Mouse (Mus musculus) cortical plate, adult 2 months (tissue): ENCODE measurements at regions not wholly inside any gene's neighbourhood (a gene's known extent, or its start where the extent isn't known, plus 50 kb on each side); places are given as distances from the start of the nearest gene placed in this dataset.

Source experiments
- H3K27ac ChIP-seq: fragments of 200-500 bp; 2 replicates; pipeline ENCODE4 v1.5.1; 2012; ENCODE audit warnings: low read length, control low read depth, inconsistent platforms; ENCODE audit not compliant: insufficient read depth
- H3K4me1 ChIP-seq: fragments of 200-500 bp; 2 replicates; pipeline ENCODE4 v1.6.1; 2011; ENCODE audit warnings: low read length; ENCODE audit not compliant: control insufficient read depth, insufficient read depth
- H3K4me3 ChIP-seq: fragments of 200-500 bp; 2 replicates; pipeline ENCODE4 v1.5.1; 2011; ENCODE audit warnings: mild to moderate bottlenecking, low read length, control low read depth; ENCODE audit not compliant: insufficient read depth
- CTCF ChIP-seq: fragments of 200-500 bp; IDR thresholded peaks from 2 replicates; pipeline ENCODE4 v1.5.1; 2011; ENCODE audit warnings: mild to moderate bottlenecking, control low read depth, low read length; ENCODE audit not compliant: insufficient read depth; ENCODE audit errors: extremely low read depth
- POLR2A ChIP-seq: fragments of 200-500 bp; IDR thresholded peaks from 2 replicates; pipeline ENCODE4 v1.6.1; 2011; ENCODE audit warnings: mild to moderate bottlenecking, low read length, control low read depth; ENCODE audit not compliant: insufficient read depth; ENCODE audit errors: extremely low read depth

DNA sequence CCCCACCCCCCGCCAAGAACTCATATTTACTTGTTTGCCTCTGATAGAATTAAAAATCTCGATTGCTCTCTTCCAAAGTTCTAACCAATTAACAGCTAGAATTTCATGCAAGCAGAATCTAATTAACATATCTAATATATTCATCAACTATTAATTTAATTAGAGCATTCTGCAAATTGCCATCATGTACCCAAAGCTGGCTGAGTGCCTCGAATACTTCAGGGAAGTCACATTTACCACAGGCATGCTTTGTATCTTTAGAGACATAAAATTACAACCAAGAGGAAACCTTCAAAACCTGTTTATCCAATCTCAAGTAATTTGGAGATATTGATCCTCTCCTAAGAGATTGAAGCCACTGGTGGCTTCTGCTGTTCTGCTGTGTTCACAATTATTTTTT lies 401.6 kb upstream of the Nmur2 start:
- TF ChIP-seq POLR2A (no peak), CTCF (no peak)
- Histone ChIP-seq H3K4me1 (no peaks in the 10 kb centered on the region), H3K27ac (no peak overlapping the region), H3K4me3 (no peak overlapping the region)

DNA sequence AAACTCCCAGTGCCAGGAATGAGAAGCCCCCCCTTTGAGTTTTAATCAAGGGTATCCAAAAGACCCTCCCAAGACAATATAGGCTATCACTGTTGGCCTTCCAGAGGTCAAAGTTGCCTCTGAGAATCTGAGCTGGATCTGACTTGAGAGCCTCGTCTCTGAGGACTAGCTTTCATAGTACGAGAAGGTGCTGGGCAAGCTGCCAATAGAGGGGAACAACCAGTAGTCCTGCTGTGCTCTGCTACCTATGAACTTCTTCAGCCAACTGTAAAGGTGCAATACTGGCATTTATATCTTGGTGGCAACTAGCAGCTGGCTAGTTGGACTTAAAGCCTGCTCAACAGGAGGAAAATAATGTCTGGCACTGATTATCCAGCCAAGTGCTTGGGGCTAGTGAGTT lies 400.3 kb upstream of the Nmur2 start:
- Histone ChIP-seq H3K4me1 (no peaks in the 10 kb centered on the region), H3K4me3 (no peak overlapping the region), H3K27ac (no peak overlapping the region)
- TF ChIP-seq POLR2A: no peak
- no peak for TF ChIP-seq CTCF

DNA sequence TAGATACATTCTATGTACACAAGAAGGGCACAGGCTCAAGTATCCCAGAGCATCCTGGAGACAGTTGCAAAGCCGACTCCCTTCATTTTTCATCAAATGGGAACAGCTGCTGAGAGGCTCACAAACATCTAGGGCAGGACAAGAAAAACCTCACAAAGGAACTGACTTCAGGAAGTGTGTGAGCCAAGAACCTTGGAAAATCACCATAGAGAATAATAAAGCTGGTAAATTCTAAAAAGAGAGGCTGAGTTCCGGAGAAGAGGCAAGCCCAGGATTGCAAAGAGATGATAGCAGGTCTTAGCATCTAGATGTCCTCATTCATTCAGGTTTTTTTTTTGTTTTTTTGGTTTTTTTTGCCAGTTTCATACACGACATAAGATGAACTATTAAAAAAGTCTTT lies 390.3 kb upstream of the Nmur2 start:
- H3K4me1 ChIP-seq: no peaks in the 10 kb centered on the region
- no peak for TF ChIP-seq POLR2A
- no peak overlapping the region for H3K27ac ChIP-seq
- no peak overlapping the region for H3K4me3 ChIP-seq

DNA sequence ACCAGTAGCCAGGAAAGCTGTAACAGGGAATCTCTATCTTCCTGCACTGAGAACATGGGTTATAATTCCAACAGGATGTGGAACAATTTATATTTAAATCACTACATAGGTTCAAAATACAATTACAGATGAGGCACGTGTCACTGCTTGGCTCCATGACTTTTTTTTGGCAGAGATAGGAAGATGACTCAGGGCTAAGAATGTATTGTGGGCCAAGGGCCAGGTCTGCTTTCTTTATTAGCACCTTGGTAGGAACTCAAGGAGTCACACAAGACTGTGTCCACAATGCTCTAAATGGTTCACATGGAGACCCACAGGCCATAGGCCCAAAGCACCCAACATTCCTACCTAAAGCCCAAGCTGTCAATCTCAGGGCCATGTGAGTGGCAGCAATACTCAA lies 344.0 kb upstream of the Nmur2 start:
- TF ChIP-seq CTCF (no peak), POLR2A (no peak)
- no peak overlapping the region for H3K4me3 ChIP-seq
- no peaks in the 10 kb centered on the region for H3K4me1 ChIP-seq
- H3K27ac ChIP-seq: no peak overlapping the region

DNA sequence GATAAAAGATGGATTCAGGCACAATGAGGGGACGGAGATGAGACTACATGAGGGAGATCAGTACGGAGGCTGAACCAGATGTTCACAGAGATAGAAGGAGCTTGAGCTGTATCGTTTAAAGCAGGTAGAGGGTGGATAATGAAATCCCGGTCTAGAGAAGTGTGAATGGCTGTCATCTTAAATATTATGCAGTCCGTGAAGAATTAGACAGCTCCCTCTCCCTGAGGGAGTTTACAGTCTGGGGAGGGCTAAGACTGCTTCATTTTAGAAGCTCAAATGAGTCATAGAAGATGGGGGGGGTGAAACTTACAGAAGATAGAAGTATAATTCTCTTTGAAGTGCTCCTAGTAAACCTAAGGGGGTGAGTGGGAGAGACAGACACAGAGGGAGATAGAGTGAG lies 336.7 kb upstream of the Nmur2 start:
- H3K4me3 ChIP-seq: no peak overlapping the region
- H3K4me1 ChIP-seq: peaks cover 4% of the 10 kb centered on the region
- no peak for TF ChIP-seq POLR2A
- no peak overlapping the region for H3K27ac ChIP-seq

DNA sequence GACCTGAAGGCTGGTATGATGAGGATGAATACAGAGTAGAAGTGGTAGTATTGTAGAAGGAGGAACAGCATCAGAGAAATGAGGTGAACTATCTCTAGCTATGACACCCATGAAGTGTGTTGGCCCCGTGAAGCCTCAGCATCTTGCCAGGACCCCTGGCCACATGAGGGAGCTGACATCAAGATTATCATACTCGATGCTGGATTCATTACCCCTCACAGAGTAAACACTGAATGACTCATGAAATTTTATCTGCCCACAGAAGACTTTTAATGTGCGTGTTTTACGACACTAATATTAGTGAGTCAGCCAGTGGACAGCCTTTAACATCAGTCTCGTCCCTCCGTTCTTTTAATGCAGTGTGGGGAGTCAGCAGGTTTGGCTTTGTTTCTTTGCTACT lies 333.5 kb upstream of the Nmur2 start:
- no peak overlapping the region for H3K4me3 ChIP-seq
- TF ChIP-seq CTCF (no peak), POLR2A (no peak)
- peaks cover 4% of the 10 kb centered on the region for H3K4me1 ChIP-seq
- H3K27ac ChIP-seq: no peak overlapping the region

DNA sequence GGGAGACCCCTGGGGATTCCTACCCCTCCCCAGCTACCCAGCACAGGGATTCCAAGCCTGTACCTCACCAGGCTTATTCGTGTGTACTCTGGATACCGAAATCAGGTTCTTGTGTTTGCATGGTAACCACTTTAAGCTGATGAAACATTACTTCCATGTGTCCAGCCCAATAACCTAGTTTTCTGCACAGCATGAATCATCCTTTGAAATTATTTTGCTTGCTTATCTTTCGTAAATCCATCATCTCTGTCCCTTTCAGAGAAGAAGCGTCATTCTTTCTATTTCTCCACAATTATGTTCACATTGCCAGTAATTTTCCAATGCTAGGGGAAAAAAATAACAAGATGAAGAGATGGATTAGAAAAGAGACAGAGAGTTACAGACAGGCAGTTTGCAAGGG lies 332.8 kb upstream of the Nmur2 start:
- Histone ChIP-seq H3K27ac (no peak overlapping the region), H3K4me3 (no peak overlapping the region), H3K4me1 (peaks cover 4% of the 10 kb centered on the region)
- TF ChIP-seq CTCF (no peak), POLR2A (no peak)

DNA sequence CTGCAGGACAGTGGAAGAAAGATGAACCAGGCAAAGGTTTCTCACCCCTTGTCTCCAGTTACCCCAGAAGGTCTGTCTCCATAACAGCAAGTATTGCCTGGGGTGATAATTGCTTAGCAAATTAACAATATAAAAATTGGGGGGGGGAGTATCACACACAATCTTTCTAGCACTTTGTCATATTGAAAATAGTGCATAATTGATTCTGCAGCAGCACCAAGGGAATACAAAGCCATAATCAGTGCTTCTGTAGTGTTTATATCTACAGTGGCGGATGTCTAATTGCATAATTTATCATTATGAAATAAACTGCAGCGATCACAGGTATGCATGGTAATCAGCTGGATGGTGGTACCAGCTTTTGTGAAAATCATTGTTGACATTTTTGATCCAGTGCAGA lies 316.9 kb upstream of the Nmur2 start:
- H3K4me1 ChIP-seq: no peaks in the 10 kb centered on the region
- H3K4me3 ChIP-seq: no peak overlapping the region
- no peak overlapping the region for H3K27ac ChIP-seq
- TF ChIP-seq CTCF (no peak), POLR2A (no peak)

DNA sequence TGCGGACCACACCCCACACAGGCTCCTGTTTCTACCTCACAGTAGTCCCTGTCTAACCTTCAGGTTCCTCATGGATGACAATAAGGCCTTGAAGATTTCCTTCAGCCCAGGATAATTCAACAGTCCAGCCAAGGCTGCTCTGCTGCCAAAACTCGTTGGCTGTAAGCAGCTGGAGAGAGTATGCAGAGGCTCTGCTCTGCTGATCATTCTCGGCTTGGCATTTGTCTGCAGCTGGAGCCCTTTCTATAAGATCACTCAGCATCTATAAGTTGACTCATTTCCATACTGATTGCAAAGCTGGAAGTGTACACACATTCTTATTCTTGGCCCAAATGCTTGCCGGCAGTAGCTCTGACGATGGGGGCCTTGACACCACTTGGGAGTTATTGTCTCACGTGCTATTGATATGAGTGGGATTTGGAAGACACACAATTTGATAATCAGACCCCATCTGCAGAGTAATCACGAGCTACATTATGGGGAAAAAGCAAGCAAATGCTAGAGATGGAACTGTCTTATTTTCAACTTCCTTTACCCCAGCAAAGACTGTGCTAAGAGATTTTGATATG lies 311.1 kb upstream of the Nmur2 start:
- H3K4me1 ChIP-seq: no peaks in the 10 kb centered on the region
- H3K4me3 ChIP-seq: no peak overlapping the region
- H3K27ac ChIP-seq: no peak overlapping the region
- TF ChIP-seq POLR2A: no peak
- no peak for TF ChIP-seq CTCF

DNA sequence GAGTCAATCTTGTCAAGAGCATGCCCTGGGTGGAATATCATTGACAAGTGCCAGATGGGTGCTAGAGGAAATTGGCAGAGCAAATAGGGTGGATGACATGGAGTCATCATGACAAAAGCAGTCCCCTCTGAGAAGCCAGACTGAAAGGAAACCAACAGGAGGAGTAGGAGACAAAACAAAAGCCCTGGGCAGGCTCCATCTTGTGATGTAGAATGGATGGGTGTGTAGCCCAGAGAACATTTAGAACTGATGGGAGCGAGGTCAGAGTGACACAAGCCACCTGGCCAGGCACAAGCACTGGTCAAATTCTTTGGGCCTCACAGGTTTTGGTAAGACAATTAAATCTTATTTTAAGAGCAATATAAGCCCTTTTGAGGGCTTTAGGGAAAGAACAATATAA lies 310.4 kb upstream of the Nmur2 start:
- TF ChIP-seq POLR2A (no peak), CTCF (no peak)
- H3K27ac ChIP-seq: no peak overlapping the region
- no peak overlapping the region for H3K4me3 ChIP-seq
- no peaks in the 10 kb centered on the region for H3K4me1 ChIP-seq

DNA sequence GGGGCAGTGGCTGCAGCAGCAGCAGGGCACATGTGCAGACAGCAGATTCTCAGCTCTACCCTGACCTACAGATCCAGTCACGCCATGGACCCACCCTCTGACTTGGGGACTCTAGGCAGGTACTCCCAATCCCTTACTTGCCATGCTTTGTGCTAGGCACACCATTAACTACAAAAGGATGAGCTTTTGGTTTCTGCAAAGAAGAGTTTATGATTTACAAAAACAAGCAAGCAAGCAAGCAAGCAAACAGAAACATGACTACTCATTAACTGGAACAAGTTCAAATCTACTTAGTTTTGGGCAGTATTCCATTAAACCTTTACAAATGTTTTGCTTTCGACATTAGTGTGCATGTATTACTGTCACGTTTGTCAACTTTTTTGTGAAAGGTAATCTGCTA lies 309.0 kb upstream of the Nmur2 start:
- Histone ChIP-seq H3K4me3 (no peak overlapping the region), H3K4me1 (no peaks in the 10 kb centered on the region), H3K27ac (no peak overlapping the region)
- TF ChIP-seq CTCF (no peak), POLR2A (no peak)
